Mouse (Mus musculus): ENCODE measurements around the gene Pik3r3. TPM values are rescaled to one million over a fixed set of nuclear protein-coding genes. Genes with fewer than 3 reads are reported as not detected.

The Pik3r3 gene
- polyA plus RNA-seq (2012; fragmentation: generic; extraction: Trizol), result 5.7 TPM

GRCm38 (mm10) chr4:116221140-116221851 lies at the start of gene Pik3r3:
TSS of gene Pik3r3 (plus strand) at chr4:116221618.
- Histone ChIP-seq H3K27me3 (ENCODE audit: control insufficient read depth, insufficient read depth, insufficient read length) (no peaks in the 10 kb centered on the region), H3K79me2 (ENCODE audit: control insufficient read depth, insufficient read depth) (peaks cover 17% of the 10 kb centered on the region)

DNA sequence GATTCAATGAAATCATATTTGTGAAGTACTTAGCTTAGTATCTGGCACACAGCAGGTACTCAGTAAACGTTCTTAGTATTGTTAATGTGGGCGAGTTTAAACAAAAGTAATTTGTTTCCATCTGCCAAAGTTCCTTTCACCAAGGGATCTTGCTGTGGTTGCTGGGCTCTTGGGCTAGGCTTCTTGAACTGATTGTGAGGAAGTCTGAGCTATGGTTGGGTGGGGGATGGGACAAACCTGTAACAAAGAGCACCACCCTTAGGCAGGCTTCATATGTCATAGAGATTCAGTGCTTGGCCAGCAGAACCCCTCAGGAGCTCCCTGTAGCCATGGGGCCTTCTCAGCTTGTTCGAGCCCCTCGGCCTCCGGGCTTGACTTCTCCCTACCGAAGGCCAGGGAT lies 48.3 kb upstream of the Pik3r3 start, which contains the start of the genes 1700042G07Rik and Gm49337:
TSS of gene 1700042G07Rik (plus strand) at position 301 of the 400 bp plus-strand sequence.
TSS of gene Gm49337 (plus strand) at position 313 of the 400 bp plus-strand sequence.
- H3K27me3 ChIP-seq (ENCODE audit: control insufficient read depth, insufficient read depth, insufficient read length), result no peaks in the 10 kb centered on the region
- H3K4me3 ChIP-seq, result no peak within 1 kb of the TSS
- H3ac ChIP-seq (ENCODE audit: control insufficient read depth, insufficient read length), result no peak within 1 kb of the TSS
- H3K79me2 ChIP-seq (ENCODE audit: control insufficient read depth, insufficient read depth), result no peaks in the 10 kb centered on the region
- no peaks in the 10 kb centered on the region for H3K36me3 ChIP-seq (ENCODE audit: control insufficient read depth, insufficient read depth)
- TF ChIP-seq MYOG (IDR thresholded peaks at IDR 0.05; ENCODE audit: control insufficient read depth in 1 of 3, insufficient read depth in 1 of 3, insufficient read length in 2 of 3, low read depth in 2 of 3) (no peak), MAX (IDR thresholded peaks at IDR 0.05; ENCODE audit: low read depth) (no peak), TCF3 (IDR thresholded peaks at IDR 0.05; ENCODE audit: insufficient read length, low read depth) (no peak), CEBPB (IDR thresholded peaks at IDR 0.05; ENCODE audit: insufficient read depth, poor library complexity, severe bottlenecking) (no peak), E2F4 (IDR thresholded peaks at IDR 0.05; ENCODE audit: insufficient read depth) (no peak), POLR2AphosphoS2 (IDR thresholded peaks at IDR 0.05; ENCODE audit: insufficient read length, low read depth) (no peak), REST (IDR thresholded peaks at IDR 0.05; ENCODE audit: insufficient read depth, insufficient read length) (no peak), MYOD1 (IDR thresholded peaks at IDR 0.05; ENCODE audit: control insufficient read depth in 1 of 3, insufficient read length in 2 of 3, low read depth in 2 of 3) (no peak), POLR2A (IDR thresholded peaks at IDR 0.05; ENCODE audit: insufficient read length, low read depth) (no peak), SRF (IDR thresholded peaks at IDR 0.05; ENCODE audit: control insufficient read depth, insufficient read length, low read depth) (no peak), USF1 (IDR thresholded peaks at IDR 0.05; ENCODE audit: low read depth) (no peak), TCF12 (IDR thresholded peaks at IDR 0.05; ENCODE audit: insufficient read depth, poor library complexity, severe bottlenecking) (no peak)
- peak within 1 kb of the TSS; percentile 42 for H3K4me2 ChIP-seq (ENCODE audit: low read depth)

More at GRCm38 (mm10) chr4:116221140-116221851, at the start of gene Pik3r3:
- Histone ChIP-seq H3K4me2 (ENCODE audit: low read depth) (peak within 1 kb of the TSS; percentile 67), H3ac (ENCODE audit: control insufficient read depth, insufficient read length) (peak within 1 kb of the TSS; percentile 53), H3K36me3 (ENCODE audit: control insufficient read depth, insufficient read depth) (no peaks in the 10 kb centered on the region), H3K4me3 (peak within 1 kb of the TSS; percentile 91)
- TF ChIP-seq MAX (IDR thresholded peaks at IDR 0.05; ENCODE audit: low read depth), result no peak
- TF ChIP-seq SRF (IDR thresholded peaks at IDR 0.05; ENCODE audit: control insufficient read depth, insufficient read length, low read depth), result no peak
- TF ChIP-seq CEBPB (IDR thresholded peaks at IDR 0.05; ENCODE audit: insufficient read depth, poor library complexity, severe bottlenecking), result no peak
- no peak for TF ChIP-seq MYOG (IDR thresholded peaks at IDR 0.05; ENCODE audit: control insufficient read depth in 1 of 3, insufficient read depth in 1 of 3, insufficient read length in 2 of 3, low read depth in 2 of 3)
- peak; percentile 100 for TF ChIP-seq POLR2A (IDR thresholded peaks at IDR 0.05; ENCODE audit: insufficient read length, low read depth)
- no peak for TF ChIP-seq TCF12 (IDR thresholded peaks at IDR 0.05; ENCODE audit: insufficient read depth, poor library complexity, severe bottlenecking)
- peak; percentile 99 for TF ChIP-seq POLR2AphosphoS2 (IDR thresholded peaks at IDR 0.05; ENCODE audit: insufficient read length, low read depth)
- TF ChIP-seq MYOD1 (IDR thresholded peaks at IDR 0.05; ENCODE audit: control insufficient read depth in 1 of 3, insufficient read length in 2 of 3, low read depth in 2 of 3), result no peak
- TF ChIP-seq USF1 (IDR thresholded peaks at IDR 0.05; ENCODE audit: low read depth), result no peak
- peak; percentile 43 for TF ChIP-seq REST (IDR thresholded peaks at IDR 0.05; ENCODE audit: insufficient read depth, insufficient read length)
- no peak for TF ChIP-seq TCF3 (IDR thresholded peaks at IDR 0.05; ENCODE audit: insufficient read length, low read depth)
- TF ChIP-seq E2F4 (IDR thresholded peaks at IDR 0.05; ENCODE audit: insufficient read depth), result no peak

GRCm38 (mm10) chr4:116173752-116174151 lies 47.7 kb upstream of the Pik3r3 start:
- Histone ChIP-seq H3K79me2 (ENCODE audit: control insufficient read depth, insufficient read depth) (no peaks in the 10 kb centered on the region), H3K36me3 (ENCODE audit: control insufficient read depth, insufficient read depth) (no peaks in the 10 kb centered on the region), H3K4me2 (ENCODE audit: low read depth) (no peak overlapping the region), H3K4me3 (no peak overlapping the region), H3K27me3 (ENCODE audit: control insufficient read depth, insufficient read depth, insufficient read length) (no peaks in the 10 kb centered on the region), H3ac (ENCODE audit: control insufficient read depth, insufficient read length) (no peak overlapping the region)
- no peak for TF ChIP-seq POLR2A (IDR thresholded peaks at IDR 0.05; ENCODE audit: insufficient read length, low read depth)
- TF ChIP-seq MYOG (IDR thresholded peaks at IDR 0.05; ENCODE audit: control insufficient read depth in 1 of 3, insufficient read depth in 1 of 3, insufficient read length in 2 of 3, low read depth in 2 of 3), result no peak
- TF ChIP-seq TCF3 (IDR thresholded peaks at IDR 0.05; ENCODE audit: insufficient read length, low read depth), result no peak
- no peak for TF ChIP-seq SRF (IDR thresholded peaks at IDR 0.05; ENCODE audit: control insufficient read depth, insufficient read length, low read depth)

- H3K27me3 ChIP-seq (ENCODE audit: control insufficient read depth, insufficient read depth, insufficient read length), result no peaks in the 10 kb centered on the region
- TF ChIP-seq USF1 (IDR thresholded peaks at IDR 0.05; ENCODE audit: low read depth), result peak; percentile 50
- TF ChIP-seq E2F4 (IDR thresholded peaks at IDR 0.05; ENCODE audit: insufficient read depth), result no peak
- no peak for TF ChIP-seq POLR2A (IDR thresholded peaks at IDR 0.05; ENCODE audit: insufficient read length, low read depth)
- TF ChIP-seq MYOD1 (IDR thresholded peaks at IDR 0.05; ENCODE audit: control insufficient read depth in 1 of 3, insufficient read length in 2 of 3, low read depth in 2 of 3), result peak in 1 of 3 experiments; percentile 65
- TF ChIP-seq SRF (IDR thresholded peaks at IDR 0.05; ENCODE audit: control insufficient read depth, insufficient read length, low read depth), result peak; percentile 69
- peak; percentile 41 to 48 (median 46) for TF ChIP-seq MYOG (IDR thresholded peaks at IDR 0.05; ENCODE audit: control insufficient read depth in 1 of 3, insufficient read depth in 1 of 3, insufficient read length in 2 of 3, low read depth in 2 of 3)
- no peak overlapping the region for H3ac ChIP-seq (ENCODE audit: control insufficient read depth, insufficient read length)
- no peaks in the 10 kb centered on the region for H3K36me3 ChIP-seq (ENCODE audit: control insufficient read depth, insufficient read depth)
- no peaks in the 10 kb centered on the region for H3K79me2 ChIP-seq (ENCODE audit: control insufficient read depth, insufficient read depth)
- peak overlapping the region; percentile 68 for H3K4me2 ChIP-seq (ENCODE audit: low read depth)
- H3K4me3 ChIP-seq, result no peak overlapping the region
Observed at GRCm38 (mm10) chr4:116174466-116175116, 46.8 kb upstream of the Pik3r3 start.
